Mouse (Mus musculus) cerebellum, adult 2 months (tissue): ENCODE data around the gene Col26a1. TPM values are rescaled to one million over a fixed set of nuclear protein-coding genes. Genes with fewer than 3 reads are reported as not detected.

Experiments used
- DNase-seq, 2 experiments: peaks; one replicate each; pipeline ENCODE4 v3.0.0; 2021
- H3K27ac ChIP-seq: fragments of 200-500 bp; 2 replicates; pipeline ENCODE4 v1.5.1; 2012; ENCODE audit warnings: low read length, control low read depth, inconsistent platforms; ENCODE audit not compliant: insufficient read depth
- H3K27me3 ChIP-seq: fragments of 200-500 bp; 2 replicates; pipeline ENCODE4 v1.6.1; 2012; ENCODE audit warnings: inconsistent platforms, mild to moderate bottlenecking, low read length, moderate library complexity; ENCODE audit not compliant: control insufficient read depth, insufficient read depth
- H3K4me1 ChIP-seq: fragments of 200-500 bp; 2 replicates; pipeline ENCODE4 v1.6.1; 2011; ENCODE audit warnings: low read length; ENCODE audit not compliant: control insufficient read depth, insufficient read depth
- H3K4me3 ChIP-seq: fragments of 200-500 bp; replicated peaks from 2 replicates; pipeline ENCODE3; 2011; ENCODE audit warnings: mild to moderate bottlenecking, low read depth, low read length, control low read depth; ENCODE audit not compliant: insufficient read depth
- CTCF ChIP-seq: fragments of 200-500 bp; IDR thresholded peaks from 2 replicates; pipeline ENCODE4 v1.5.1; 2011; ENCODE audit warnings: low read depth, mild to moderate bottlenecking, control low read depth, low read length, moderate library complexity, borderline replicate concordance; ENCODE audit not compliant: insufficient read depth
- POLR2A ChIP-seq: fragments of 200-500 bp; IDR thresholded peaks from 2 replicates; pipeline ENCODE4 v1.6.1; 2011; ENCODE audit warnings: low read length, control low read depth, borderline replicate concordance; ENCODE audit not compliant: insufficient read depth
- WGBS: fragments of 180-500 bp; shearing (Covaris S2); methylation state at CpG from one replicate; pipeline ENCODE4 v1.1.7; 2018; 5-methylcytosine and 5-hydroxymethylcytosine counted together
- polyA plus RNA-seq: library from polyadenylated mRNA; depleted of rRNA; stranded (reverse); fragments of >200 nt; gene quantifications from 2 replicates; pipeline ENCODE4 v1.2.3, GENCODE M21; 2012

Col26a1 gene
- polyA plus RNA-seq, 1 experiment: 4.0 TPM

GRCm38 (mm10) chr5:136819686-136820085 is 63.3 kb downstream of the Col26a1 start:
- no peaks in the 10 kb centered on the region for H3K4me1 ChIP-seq
- TF ChIP-seq POLR2A (no peak), CTCF (no peak)
- no peak for DNase-seq
- no peak overlapping the region for H3K4me3 ChIP-seq
- WGBS: 63% methylated on average over 11 of the region's 11 CpGs
- H3K27ac ChIP-seq: no peak overlapping the region
- H3K27me3 ChIP-seq: no peaks in the 10 kb centered on the region

GRCm38 (mm10) chr5:136810539-136811374 is 72.3 kb downstream of the Col26a1 start:
- WGBS: 24% methylated on average over 30 of the region's 30 CpGs
- TF ChIP-seq CTCF (no peak), POLR2A (no peak)
- no peak overlapping the region for H3K27ac ChIP-seq
- no peak overlapping the region for H3K4me3 ChIP-seq
- DNase-seq: no peak
- H3K4me1 ChIP-seq: no peaks in the 10 kb centered on the region; the same call in 1 of the 2 replicates
- H3K27me3 ChIP-seq: no peaks in the 10 kb centered on the region; the same call in 1 of the 2 replicates

- WGBS: 60% methylated on average over 16 of the region's 16 CpGs
- Histone ChIP-seq H3K27me3 (no peaks in the 10 kb centered on the region; the same call in 1 of the 2 replicates), H3K4me3 (no peak overlapping the region), H3K4me1 (peaks cover 4% of the 10 kb centered on the region; the same call in 1 of the 2 replicates), H3K27ac (no peak overlapping the region)
- no peak for TF ChIP-seq POLR2A
- TF ChIP-seq CTCF: no peak
- no peak for DNase-seq
Measured at GRCm38 (mm10) chr5:136806379-136807056, 76.5 kb downstream of the Col26a1 start.

GRCm38 (mm10) chr5:136805019-136805418 is 78.0 kb downstream of the Col26a1 start:
- WGBS: 54% methylated on average over 6 of the region's 6 CpGs
- Histone ChIP-seq H3K4me1 (peaks cover 4% of the 10 kb centered on the region; the same call in 1 of the 2 replicates), H3K4me3 (no peak overlapping the region), H3K27me3 (no peaks in the 10 kb centered on the region; the same call in 1 of the 2 replicates), H3K27ac (no peak overlapping the region)
- no peak for DNase-seq
- TF ChIP-seq CTCF: no peak
- no peak for TF ChIP-seq POLR2A

- 58% methylated on average over 1 of the region's 1 CpGs for WGBS
- H3K4me3 ChIP-seq: no peak overlapping the region
- no peak overlapping the region for H3K27ac ChIP-seq
- TF ChIP-seq CTCF: no peak
- DNase-seq: no peak
- H3K27me3 ChIP-seq: no peaks in the 10 kb centered on the region; the same call in 1 of the 2 replicates
- peaks cover 4% of the 10 kb centered on the region; the same call in 1 of the 2 replicates for H3K4me1 ChIP-seq
Measured at GRCm38 (mm10) chr5:136804246-136804645, 78.8 kb downstream of the Col26a1 start.

GRCm38 (mm10) chr5:136802732-136803131 is 80.3 kb downstream of the Col26a1 start:
- Histone ChIP-seq H3K27me3 (no peaks in the 10 kb centered on the region; the same call in 1 of the 2 replicates), H3K4me3 (no peak overlapping the region), H3K4me1 (peaks cover 4% of the 10 kb centered on the region; the same call in 1 of the 2 replicates), H3K27ac (no peak overlapping the region)
- no peak for TF ChIP-seq POLR2A
- no peak for TF ChIP-seq CTCF
- peak in 1 of 2 experiments; percentile 5 for DNase-seq
- 9% methylated on average over 17 of the region's 17 CpGs for WGBS

GRCm38 (mm10) chr5:136796917-136797316 is 86.1 kb downstream of the Col26a1 start:
- no peak overlapping the region for H3K27ac ChIP-seq
- WGBS: 34% methylated on average over 2 of the region's 2 CpGs
- H3K4me1 ChIP-seq: no peaks in the 10 kb centered on the region
- no peak overlapping the region for H3K4me3 ChIP-seq
- no peaks in the 10 kb centered on the region for H3K27me3 ChIP-seq
- TF ChIP-seq CTCF (no peak), POLR2A (no peak)
- DNase-seq: no peak

GRCm38 (mm10) chr5:136793807-136794206 is 89.2 kb downstream of the Col26a1 start:
- TF ChIP-seq CTCF (no peak), POLR2A (no peak)
- H3K4me1 ChIP-seq: no peaks in the 10 kb centered on the region
- H3K27ac ChIP-seq: no peak overlapping the region
- no peak overlapping the region for H3K4me3 ChIP-seq
- 93% methylated on average over 15 of the region's 15 CpGs for WGBS
- H3K27me3 ChIP-seq: no peaks in the 10 kb centered on the region
- DNase-seq: no peak
